Mouse (Mus musculus): ENCODE data around the gene Clec3a.

Gene Clec3a

DNA sequence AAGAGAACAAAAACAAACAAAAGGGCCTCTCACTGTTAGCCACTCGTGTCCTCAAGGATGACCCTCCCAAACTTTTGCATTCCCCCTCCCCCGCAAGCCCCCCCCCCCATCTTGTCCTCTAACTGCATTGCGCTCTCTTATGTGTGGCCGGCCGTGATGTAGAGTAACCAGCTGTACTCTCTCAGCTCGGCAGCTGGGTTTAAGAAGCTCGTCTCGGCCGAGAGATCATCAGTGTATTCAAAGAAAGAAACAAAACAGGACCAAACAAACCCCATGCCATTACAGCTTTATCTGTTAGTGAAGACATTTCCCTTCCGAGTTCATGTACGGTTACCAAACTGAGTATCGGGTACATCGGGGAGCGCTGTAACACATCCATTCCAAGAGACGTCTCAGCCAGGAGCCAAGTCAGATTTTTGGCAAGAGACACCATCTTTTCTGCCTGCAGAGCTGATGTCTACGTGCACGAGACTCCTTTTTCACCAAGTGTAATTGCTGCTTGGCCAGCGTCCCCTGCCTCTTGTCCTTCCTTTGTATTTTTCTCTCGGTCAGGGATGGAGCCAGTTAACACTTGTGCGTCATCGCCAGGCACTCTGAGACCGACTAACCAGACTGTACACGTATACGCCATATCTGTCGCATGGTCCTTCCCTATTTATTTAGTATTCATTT is 40.4 kb downstream of the Clec3a start:
- DNase-seq (ENCODE audit: low spot score): no peak

DNA sequence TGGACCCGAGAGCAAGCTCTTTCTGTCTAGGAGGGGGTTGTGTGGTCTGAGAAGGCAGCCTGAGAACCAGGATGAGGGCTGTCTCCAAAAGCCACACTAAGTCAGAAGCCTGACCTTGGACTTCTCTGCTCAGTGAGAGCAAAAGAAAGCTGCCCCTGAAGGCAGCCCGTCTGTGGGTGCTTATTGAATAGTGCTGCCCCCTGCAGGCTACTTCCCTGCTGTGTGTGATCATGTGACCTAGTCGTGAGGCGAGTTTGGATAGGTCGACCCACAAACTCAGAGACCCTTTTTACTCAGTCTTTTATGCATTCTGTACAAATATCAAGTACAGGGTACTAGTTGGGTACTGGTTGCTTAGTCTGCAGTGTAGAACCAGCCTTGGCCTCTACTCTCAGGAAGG is 42.7 kb downstream of the Clec3a start:
- no peak for DNase-seq (ENCODE audit: low spot score)

DNA sequence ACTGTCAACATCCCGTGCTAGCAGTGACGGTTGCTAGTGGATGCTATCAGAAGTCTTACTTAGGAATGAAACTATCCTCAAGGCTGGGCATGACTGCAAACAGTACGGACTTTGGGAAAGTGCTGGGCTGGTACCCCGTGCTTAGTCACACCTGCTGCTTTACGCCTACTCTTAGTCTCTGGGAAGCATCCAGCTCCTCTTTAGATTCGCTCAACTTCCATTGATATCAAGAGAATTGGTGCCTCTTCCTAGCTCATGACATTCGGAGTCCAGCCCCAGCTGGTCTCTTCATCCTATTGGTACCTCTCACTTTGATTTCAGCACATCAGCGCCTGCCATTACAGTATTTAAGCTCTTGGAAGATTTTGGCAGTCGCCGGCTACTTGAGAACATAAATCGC is 44.7 kb downstream of the Clec3a start:
- DNase-seq (ENCODE audit: low spot score): no peak

DNA sequence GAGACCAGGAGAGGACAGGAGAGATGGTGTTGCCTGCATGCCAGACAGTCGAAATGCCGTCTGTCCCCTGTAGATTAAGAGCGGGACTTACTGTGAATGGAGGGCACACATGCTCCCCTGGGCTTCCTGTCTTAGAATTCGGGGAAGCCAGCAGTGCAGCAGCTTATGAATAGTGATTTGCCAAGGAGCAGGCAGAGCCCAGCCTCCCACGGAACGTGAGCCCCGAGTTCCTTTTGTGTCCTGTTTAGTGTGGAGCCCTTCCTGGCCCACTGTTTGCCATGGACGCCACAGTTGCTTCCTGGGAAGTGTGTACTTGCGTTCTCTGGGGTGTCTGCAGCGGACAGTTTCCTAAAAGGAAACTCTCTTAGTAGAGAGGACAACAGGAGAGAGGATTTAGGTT is 45.4 kb downstream of the Clec3a start:
- DNase-seq (ENCODE audit: low spot score): no peak

DNA sequence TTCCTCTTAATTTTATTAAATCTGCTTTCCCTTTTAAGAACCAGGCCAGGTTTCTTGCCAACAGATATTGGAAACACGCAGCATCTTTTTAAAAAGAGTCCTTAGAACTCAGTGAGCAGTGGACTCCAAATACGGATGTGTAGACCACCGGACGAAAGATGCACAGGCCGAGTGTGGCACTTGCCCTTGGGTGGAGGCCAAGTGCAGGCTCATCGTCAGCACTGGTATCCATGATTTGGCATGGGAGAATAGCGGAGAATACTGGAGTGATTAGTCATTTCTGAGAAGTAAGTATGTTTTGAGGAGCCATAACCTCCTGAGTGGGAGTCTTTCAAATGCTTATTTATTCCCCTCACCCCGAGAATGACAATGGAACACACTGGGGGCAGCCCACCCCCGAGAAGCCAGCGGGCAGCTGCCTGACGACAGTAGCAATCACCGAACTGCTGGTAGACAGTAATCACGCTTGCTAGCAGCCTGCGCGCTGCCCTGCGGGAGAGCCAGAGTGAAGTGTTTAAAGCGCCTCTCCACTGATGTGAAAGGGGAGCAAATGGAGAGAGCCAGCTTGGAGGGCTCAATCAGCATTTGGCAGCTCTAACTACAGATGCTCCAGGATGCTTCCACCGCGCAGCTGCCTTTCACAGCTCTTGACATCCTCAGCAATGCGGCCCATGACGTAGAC is 50.8 kb downstream of the Clec3a start:
- DNase-seq (ENCODE audit: low spot score): no peak

DNA sequence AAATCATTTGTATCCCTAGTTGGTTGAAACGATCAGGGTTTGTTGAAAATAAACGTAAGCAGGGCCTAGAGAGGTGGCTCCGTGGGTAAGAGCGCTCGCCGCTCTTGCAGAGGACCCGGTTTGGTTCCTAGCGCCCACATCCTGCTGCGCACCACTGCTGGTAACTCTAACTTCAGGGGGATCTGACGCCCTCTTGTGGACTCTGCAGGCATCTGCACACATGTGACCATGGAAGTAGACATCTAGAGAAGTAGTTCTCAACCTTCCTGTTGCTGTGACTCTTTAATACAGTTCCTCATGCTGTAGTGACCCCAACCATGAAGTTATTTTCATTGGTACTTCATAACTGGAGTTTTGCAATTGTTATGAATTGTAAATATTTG is 51.3 kb downstream of the Clec3a start:
- DNase-seq (ENCODE audit: low spot score): no peak

DNA sequence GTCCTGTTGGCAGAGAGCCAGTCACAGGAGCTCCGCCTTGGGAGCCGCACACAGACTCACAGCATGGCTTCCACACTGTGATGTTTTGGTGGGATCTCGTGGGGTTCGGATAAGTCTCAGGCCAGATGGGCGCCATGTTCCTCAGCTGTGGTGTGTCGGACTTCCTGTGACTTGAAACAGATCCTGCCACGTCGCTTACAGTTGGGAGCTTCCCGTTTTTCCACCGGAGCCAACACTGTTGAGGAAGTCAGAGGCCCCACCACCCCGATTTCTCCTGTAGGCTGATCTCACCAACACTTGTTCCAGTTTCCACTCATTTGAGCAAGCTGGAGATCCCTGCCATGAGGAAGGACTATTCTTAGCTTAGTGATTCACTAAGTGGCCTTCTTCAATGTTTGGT is 55.7 kb downstream of the Clec3a start:
- no peak for DNase-seq (ENCODE audit: low spot score)
